Mouse (Mus musculus): Measurements from ENCODE around the gene Pola2.
A peak's percentile ranks its signal among the peaks of the same experiment; 100 is the strongest.

The Pola2 gene

GRCm38 (mm10) chr19:5964804-5965203, 802 bp upstream of the Pola2 start:
- no peak for DNase-seq

GRCm38 (mm10) chr19:5962651-5963050, 1.4 kb downstream of the Pola2 start:
- DNase-seq, result no peak

DNA sequence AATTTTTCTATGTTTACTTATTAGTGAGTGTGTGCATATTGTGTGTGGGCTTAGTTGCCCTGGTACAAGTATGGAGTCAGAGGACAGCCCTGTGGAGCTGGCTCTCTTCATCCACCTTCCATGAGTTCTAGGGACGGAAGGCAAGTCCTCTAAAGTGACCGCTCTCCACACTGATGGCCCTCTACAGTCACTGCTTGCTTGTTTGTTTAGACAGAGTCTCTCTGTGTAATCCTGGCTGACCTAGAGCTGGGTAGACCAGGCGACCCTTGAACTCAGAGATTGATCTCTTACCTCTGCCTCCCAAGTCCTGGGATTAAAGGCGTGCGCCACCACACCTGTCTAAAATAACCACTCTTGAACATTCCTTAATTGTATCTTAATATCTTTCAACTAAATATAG, 6.6 kb downstream of the Pola2 start:
- DNase-seq, result no peak

- DNase-seq, result peak; percentile 46
Measured at GRCm38 (mm10) chr19:5956685-5957084, 7.3 kb downstream of the Pola2 start.

DNA sequence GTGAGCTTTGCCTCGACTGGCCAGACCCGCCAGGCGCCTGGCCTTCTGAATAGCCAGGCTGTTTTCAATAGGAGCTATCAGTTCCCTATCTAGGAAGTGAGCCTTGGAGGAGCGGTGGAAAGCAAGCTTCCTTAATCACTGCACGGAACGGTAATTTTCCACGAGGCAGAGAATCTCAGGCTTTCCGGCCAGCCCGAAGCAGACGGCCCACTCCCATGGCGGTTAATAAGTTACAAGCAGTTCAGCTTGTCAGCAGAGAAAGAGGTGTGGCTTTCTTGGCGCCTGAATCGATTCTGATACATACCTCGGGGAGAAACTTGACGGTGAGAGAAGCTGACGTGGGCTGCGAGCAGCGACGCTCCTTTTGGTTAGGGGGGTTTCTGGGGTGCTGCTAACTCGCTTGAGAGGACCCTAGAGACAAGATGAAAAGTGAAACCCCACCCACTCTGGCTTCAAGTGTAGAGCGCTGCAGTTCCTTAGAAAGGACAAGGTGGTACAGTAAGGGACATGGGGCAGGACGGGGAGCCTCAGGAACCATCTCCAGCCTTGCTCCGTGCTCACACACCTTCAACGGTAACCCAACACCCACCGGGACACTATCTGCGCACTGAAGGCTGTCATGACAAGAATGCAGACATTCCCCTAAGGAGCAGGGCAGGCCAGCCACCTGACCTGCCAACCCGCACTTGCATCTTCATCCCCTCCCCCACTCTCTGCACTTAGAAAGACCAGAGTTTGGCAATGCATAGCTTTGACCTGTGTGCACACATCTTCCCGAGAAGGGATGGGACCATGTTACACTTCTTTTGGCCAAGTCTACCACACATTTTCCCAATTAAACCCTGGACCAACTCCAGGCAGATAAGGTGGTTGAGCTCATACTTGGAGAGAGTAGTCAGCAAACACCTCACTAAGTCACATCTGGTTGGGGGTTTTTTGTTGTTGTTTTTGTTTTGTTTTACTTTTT, 8.0 kb downstream of the Pola2 start:
- DNase-seq, result no peak

DNA sequence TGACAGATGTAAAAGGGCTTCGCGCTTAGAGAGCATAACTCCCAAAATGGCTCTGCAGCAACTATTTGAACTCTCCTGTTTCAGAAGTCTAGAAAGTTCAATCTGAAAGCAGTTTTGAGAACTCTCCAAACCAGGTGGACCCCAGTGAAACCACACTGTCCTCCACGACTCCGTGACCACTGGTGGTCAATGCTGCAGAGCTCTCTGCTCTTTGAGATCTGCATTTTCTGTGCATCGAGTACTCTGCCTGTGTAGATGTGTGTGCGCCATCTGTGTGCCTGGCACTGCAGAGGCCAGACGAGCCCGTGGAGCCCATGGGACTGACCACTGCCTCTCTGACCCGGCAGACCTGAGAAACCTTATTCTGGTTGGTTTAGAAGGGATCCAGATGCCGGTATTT, 9.1 kb downstream of the Pola2 start:
- DNase-seq, result no peak

DNA sequence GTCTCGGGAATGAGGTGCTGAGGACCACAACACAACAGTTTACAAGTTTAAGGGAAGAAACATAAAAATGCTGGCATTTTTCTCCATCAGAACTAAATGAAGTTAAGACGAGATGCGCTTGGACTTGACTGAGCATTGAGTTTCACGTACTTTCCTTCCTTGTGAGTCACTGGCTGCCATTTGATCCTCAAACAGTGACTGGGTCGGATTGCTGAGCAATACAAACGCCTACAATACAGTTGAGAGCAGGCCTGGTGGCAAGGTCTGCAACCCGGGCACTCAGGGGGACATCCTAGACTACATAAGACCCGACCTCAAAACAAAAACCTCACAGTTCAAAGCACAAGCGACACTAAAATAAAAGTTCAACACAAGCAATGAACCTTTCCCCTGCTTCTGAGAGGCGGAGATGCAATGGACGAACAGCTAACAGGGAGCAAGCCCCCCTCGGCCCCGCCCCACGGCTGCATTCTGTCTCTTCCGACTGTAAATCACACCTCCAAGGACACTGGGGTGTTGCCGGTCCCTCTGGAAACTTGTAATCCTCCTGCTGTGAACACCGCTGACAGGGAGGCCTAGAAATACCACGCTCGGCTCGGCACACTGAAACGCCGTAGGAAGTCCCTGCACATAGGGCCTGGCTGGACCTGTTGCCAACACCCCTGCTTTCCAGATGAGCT, 9.8 kb downstream of the Pola2 start:
- DNase-seq, result no peak

- no peak for DNase-seq
Measured at GRCm38 (mm10) chr19:5953201-5953770, 10.7 kb downstream of the Pola2 start.

- no peak for DNase-seq
Measured at GRCm38 (mm10) chr19:5952071-5952691, 11.8 kb downstream of the Pola2 start.

- DNase-seq, result no peak
Measured at GRCm38 (mm10) chr19:5951631-5952030, 12.4 kb downstream of the Pola2 start.

DNA sequence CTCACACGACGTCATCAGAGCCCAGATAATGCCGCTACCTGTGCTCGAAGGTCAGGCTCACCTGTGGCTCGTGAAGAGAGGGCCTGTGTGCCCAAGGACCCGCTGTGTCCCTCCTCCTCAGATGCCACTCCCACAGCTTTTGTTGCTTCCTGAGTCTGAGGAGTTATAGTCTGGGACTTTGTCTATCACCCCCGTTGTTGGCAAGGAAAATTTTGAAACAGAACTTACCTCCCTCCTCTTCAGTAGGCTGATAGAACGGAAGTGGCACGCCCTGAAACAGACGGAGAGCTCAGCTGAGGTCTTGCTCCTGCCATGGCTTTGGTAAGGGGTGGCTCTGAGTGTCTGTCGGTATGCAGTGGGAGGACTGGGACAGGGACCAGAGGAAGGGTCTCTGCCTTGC, 13.8 kb downstream of the Pola2 start:
- no peak for DNase-seq

- no peak for DNase-seq
Measured at GRCm38 (mm10) chr19:5945891-5946290, 18.1 kb downstream of the Pola2 start.

- DNase-seq, result peak; percentile 86
Measured at GRCm38 (mm10) chr19:5945027-5945426, 19.0 kb downstream of the Pola2 start.

DNA sequence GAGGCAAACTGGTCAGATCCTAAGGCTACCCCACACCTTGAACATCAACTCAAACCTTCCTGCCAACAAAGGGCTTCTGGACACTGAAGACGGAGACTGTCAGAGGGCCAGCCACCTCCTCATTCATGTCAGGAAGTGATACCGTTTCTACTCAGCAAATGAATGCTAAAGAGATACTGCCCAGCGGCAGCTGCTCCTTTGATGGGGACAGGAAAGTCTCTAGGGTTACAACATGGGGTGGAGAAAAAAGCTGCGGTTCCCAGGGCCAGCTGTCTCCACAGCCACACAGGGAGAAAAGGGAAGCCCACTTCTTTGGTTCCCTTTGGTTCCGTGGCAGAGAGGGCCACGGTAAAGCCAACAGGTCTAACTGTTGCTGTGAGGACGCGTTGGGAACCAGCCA, 19.9 kb downstream of the Pola2 start:
- DNase-seq, result no peak

GRCm38 (mm10) chr19:5943404-5943803, 20.6 kb downstream of the Pola2 start:
- DNase-seq, result no peak

DNA sequence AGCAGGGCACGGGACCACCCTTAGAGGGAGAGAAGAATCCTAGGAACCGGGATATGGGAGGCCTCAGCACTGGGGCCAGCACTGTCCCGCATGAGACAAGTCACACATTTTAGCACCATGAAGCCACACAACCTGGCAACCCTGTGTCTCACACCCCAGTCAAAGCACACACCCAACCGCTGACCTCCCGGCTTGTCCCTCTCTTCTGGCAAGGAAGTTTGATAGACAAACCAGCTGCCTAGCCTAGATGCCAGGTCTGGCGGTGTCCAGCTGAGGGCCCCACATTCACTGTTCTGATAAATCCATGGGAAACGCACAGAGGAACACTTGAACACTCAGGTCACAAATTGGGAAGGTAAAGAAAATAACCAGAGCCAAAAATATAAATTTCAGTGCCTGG, 21.4 kb downstream of the Pola2 start:
- no peak for DNase-seq

DNA sequence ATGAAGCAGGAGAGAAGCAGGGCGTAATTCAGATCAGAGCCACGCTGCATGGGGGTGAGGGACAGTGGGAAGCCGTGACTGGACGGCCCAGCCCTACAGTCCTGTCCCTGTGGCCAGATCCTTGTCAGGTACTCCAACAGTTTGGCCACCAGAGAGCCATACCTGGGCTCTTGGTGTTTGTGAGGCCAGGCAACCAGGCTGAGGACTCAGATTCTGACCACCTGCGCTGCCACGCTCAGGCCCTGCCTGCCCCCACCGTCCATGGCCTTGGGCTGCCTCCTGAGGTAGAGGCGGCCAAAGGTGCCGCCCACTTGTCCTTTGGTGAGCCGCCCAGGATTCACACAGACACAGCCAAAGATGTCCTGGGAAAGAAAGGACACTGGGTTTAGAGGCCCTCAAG, 23.3 kb downstream of the Pola2 start:
- no peak for DNase-seq

DNA sequence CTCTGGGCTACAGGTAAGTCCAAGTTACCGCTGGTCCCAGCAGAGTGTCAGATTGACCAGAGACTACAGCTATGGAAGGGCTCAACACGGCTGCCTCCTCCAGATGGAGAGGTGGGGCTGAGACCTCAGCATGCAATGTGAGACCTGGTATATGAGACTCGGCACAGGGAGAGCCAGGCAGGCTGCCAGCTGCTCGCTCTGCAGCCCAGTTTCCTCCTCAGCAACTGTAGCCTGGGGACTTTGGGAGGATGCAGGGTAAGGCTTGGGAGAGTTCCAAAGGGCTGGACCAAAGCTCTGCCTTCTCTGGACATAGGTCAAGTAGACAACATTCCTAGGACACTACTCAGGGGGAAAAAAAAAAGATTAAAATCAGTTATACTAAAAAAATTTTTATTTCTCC, 23.8 kb downstream of the Pola2 start:
- DNase-seq, result peak; percentile 38

DNA sequence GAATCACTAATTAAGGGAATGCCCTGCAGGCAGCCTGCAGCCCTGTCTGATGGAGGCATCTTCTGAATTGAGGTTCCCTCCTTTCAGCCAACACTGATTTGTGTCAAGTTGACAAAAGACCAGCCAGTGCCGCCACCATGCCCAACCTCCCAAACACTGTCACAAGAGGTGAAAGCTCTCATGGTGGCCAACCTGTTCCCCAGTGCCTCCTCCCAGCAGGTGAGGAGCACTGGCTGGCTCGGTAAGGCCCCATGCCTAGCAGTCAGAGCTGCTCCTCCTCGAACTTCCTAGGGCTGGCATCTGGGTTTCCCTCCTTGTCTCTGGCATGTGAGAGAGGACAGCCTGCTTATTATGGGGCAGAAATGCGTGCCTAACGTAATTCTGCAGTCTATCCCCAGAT, 24.3 kb downstream of the Pola2 start:
- DNase-seq, result no peak

GRCm38 (mm10) chr19:5938516-5938915, 25.5 kb downstream of the Pola2 start:
- DNase-seq, result no peak

DNA sequence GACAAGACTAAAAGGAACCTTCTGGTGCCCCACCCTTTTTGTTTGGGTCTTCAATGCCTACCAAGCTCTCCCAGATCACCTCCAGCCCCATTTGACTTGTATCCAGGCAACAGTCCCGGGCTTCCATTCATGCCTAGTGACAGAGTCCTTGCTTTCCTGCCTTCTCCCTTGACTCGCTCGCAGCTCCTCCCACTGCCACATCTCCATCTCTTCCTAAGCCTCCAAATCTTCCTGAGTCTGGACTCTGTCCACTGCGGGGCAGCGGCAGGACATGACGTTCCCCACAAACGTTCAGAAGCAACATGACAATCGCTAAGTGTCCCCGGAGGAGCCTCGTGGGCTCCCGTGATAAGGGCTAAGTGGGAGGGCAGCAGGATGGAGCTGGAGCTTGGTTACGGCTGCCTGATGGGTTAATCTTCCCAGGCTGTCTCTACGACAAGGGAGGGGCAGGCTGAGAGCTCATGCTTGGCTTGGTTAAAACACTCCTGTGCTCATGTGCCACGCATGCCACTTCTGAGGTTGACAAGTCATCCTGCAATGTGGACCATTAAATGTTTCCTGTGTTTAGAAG, 26.1 kb downstream of the Pola2 start:
- no peak for DNase-seq

- no peak for DNase-seq
Measured at GRCm38 (mm10) chr19:5937095-5937835, 26.7 kb downstream of the Pola2 start.
